Comparison of ENCODE assay signal across 8 mouse cellular contexts in the genomic region with DNA sequence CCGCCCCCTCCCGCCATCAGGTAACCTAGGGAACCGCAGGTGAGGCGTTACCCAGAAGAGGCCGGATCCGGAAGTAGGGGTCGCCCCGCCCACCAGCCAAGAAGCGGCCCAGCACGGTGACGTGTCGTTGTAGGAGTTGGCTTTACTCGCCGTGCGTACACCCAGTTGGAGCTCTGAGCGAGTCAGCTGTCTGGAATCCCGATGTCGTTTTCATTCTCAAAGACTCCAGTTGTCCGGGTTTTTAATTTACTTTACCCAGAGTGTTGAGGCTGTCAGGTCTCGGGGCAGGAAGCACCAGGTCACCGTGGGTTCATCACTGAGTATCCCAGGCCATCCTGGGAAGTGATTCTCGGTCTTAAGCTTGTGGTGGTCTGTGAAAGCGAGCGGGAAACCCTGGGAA. TPM values are rescaled to one million over a fixed set of nuclear protein-coding genes. Genes with fewer than 3 reads are reported as not detected.
A peak's percentile ranks its signal among the peaks of the same experiment; 100 is the strongest.
DNase-seq lines count a peak whose midpoint lies in the region; ATAC-seq lines count a peak whose summit lies in the region.

No protein-coding gene starts in this region.

- H3K27ac ChIP-seq in lung, embryonic 16.5 days (ENCODE audit: low read length), result peak overlapping the region; percentile 95

- H3K36me3 ChIP-seq in lung, embryonic 16.5 days (ENCODE audit: control insufficient read depth, insufficient read depth, low read length), result no peaks in the 10 kb centered on the region

- peak; percentile 92 for DNase-seq in MEL-GATA-1-ER (ENCODE audit: extremely low read depth, low read depth)
- DNase-seq in cerebellum, adult 8-10 months, result peak; percentile 88
- DNase-seq in forelimb bud, embryonic 11.5 days (ENCODE audit: low read depth, low spot score), result peak; percentile 95
- DNase-seq in layer of hippocampus, adult 9-10 months (ENCODE audit: low spot score), result peak; percentile 71
- peak; percentile 74 for DNase-seq in ovary, postnatal 10 days (ENCODE audit: low spot score)
- DNase-seq in thymus, postnatal 10 days (ENCODE audit: low spot score in 2 of 2), result peak; percentile 95 to 96

- under 1% methylated on average over 24 of the region's 24 CpGs for WGBS in lung, embryonic 16.5 days

- no peaks in the 10 kb centered on the region for H3K9me3 ChIP-seq in lung, embryonic 16.5 days (ENCODE audit: control insufficient read depth, low read length)

- H3K4me2 ChIP-seq in lung, embryonic 16.5 days (ENCODE audit: low read depth, low read length), result peak overlapping the region; percentile 69

- H3K27me3 ChIP-seq in lung, embryonic 16.5 days (ENCODE audit: control insufficient read depth, insufficient read depth, low read depth, low read length), result no peaks in the 10 kb centered on the region

- peaks cover 23% of the 10 kb centered on the region for H3K4me1 ChIP-seq in lung, embryonic 16.5 days (replicated peaks; ENCODE audit: control insufficient read depth, insufficient read depth, low read length)

- H3K4me3 ChIP-seq in lung, embryonic 16.5 days (ENCODE audit: low read length), result peak overlapping the region; percentile 52

- H3K9ac ChIP-seq in lung, embryonic 16.5 days (ENCODE audit: low read length), result peak overlapping the region; percentile 69

- ATAC-seq in hematopoietic stem cell, adult 5-6 weeks (replicated peaks in 1 of 2; ENCODE audit: insufficient read depth in 1 of 2, low FRiP score in 2 of 2, low TSS enrichment in 1 of 2, low read depth in 1 of 2, poor library complexity in 2 of 2, severe bottlenecking in 2 of 2), result peak; percentile 86 to 94
- peak; percentile 93 for ATAC-seq in lung, embryonic 16.5 days (ENCODE audit: low read depth)

RNA-seq across cellular contexts. Expression of a gene that starts 2.0 kb away (rescaled TPM):
- 103 and 105 TPM in 2 replicates for total RNA-seq in hematopoietic stem cell, adult 5-6 weeks (2017)
- 176 and 186 TPM in 2 replicates for polyA plus RNA-seq in lung, embryonic 16.5 days (2015; fragmentation: Nextera tagmentation; extraction: Ambion mirVana)

Comparison
In these comparisons a context has a peak if more than half of its experiments do, and no peak if none do; other contexts are left out.
1. Peak in every context shown above with its lines: DNase-seq, ATAC-seq, H3K4me3 ChIP-seq and H3K27ac ChIP-seq.